Mouse (Mus musculus) spleen, postnatal 14 days (tissue): ENCODE data around the gene Thbs4.

ENCODE experiments used
- DNase-seq, 2 experiments: peaks; one replicate each; pipeline ENCODE4 v3.0.0; 2021 to 2022; ENCODE audit warnings: low spot score in 2 of 2

The Thbs4 gene

GRCm38 (mm10) chr13:92760519-92760918 is 34.1 kb downstream of the Thbs4 start:
- no peak for DNase-seq

GRCm38 (mm10) chr13:92759096-92759495 is 35.5 kb downstream of the Thbs4 start:
- no peak for DNase-seq

- no peak for DNase-seq
These were observed 36.5 kb downstream of the Thbs4 start for GRCm38 (mm10) chr13:92757972-92758585.

- DNase-seq = no peak
These were observed 39.6 kb downstream of the Thbs4 start for GRCm38 (mm10) chr13:92755036-92755435.

- DNase-seq = no peak
These were observed 40.9 kb downstream of the Thbs4 start for GRCm38 (mm10) chr13:92753676-92754075.

- DNase-seq = peak in 1 of 2 experiments; percentile 30
These were observed 42.7 kb downstream of the Thbs4 start for GRCm38 (mm10) chr13:92751726-92752565.

- DNase-seq = peak in 1 of 2 experiments; percentile 58
These were observed 43.6 kb downstream of the Thbs4 start for GRCm38 (mm10) chr13:92750976-92751518.

GRCm38 (mm10) chr13:92743337-92743736 is 51.3 kb downstream of the Thbs4 start:
- DNase-seq = no peak

GRCm38 (mm10) chr13:92742886-92743285 is 51.7 kb downstream of the Thbs4 start:
- DNase-seq = no peak

GRCm38 (mm10) chr13:92740671-92741270 is 53.8 kb downstream of the Thbs4 start:
- DNase-seq = no peak

- DNase-seq = no peak
These were observed 54.8 kb downstream of the Thbs4 start for GRCm38 (mm10) chr13:92739858-92740257.

GRCm38 (mm10) chr13:92738821-92739220 is 55.8 kb downstream of the Thbs4 start:
- DNase-seq = no peak

GRCm38 (mm10) chr13:92736516-92737300 is 57.9 kb downstream of the Thbs4 start:
- no peak for DNase-seq

- DNase-seq = no peak
These were observed 58.9 kb downstream of the Thbs4 start for GRCm38 (mm10) chr13:92735693-92736092.

- DNase-seq = no peak
These were observed 60.9 kb downstream of the Thbs4 start for GRCm38 (mm10) chr13:92733741-92734140.

GRCm38 (mm10) chr13:92733252-92733651 is 61.4 kb downstream of the Thbs4 start:
- DNase-seq = peak; percentile 48 to 77

- DNase-seq = no peak
These were observed 61.8 kb downstream of the Thbs4 start for GRCm38 (mm10) chr13:92732836-92733235.

GRCm38 (mm10) chr13:92731811-92732210 is 62.8 kb downstream of the Thbs4 start:
- DNase-seq = no peak

GRCm38 (mm10) chr13:92729811-92730210 is 64.8 kb downstream of the Thbs4 start:
- DNase-seq = no peak

- DNase-seq = no peak
These were observed 72.2 kb downstream of the Thbs4 start for GRCm38 (mm10) chr13:92722389-92722788.

- DNase-seq = no peak
These were observed 73.6 kb downstream of the Thbs4 start for GRCm38 (mm10) chr13:92721006-92721405.
